Mouse (Mus musculus) stomach, postnatal 0 days (tissue): ENCODE measurements around the gene Ccdc13.
A peak's percentile ranks its signal among the peaks of the same experiment; 100 is the strongest.

Source experiments
- CTCF ChIP-seq: IDR thresholded peaks from 2 replicates; pipeline ENCODE4 v1.5.1; 2016; ENCODE audit warnings: antibody characterized with exemption, low read depth, mild to moderate bottlenecking, moderate library complexity
- EP300 ChIP-seq: optimal IDR thresholded peaks from 2 replicates; pipeline ENCODE3; 2016; ENCODE audit warnings: antibody characterized with exemption

DNA sequence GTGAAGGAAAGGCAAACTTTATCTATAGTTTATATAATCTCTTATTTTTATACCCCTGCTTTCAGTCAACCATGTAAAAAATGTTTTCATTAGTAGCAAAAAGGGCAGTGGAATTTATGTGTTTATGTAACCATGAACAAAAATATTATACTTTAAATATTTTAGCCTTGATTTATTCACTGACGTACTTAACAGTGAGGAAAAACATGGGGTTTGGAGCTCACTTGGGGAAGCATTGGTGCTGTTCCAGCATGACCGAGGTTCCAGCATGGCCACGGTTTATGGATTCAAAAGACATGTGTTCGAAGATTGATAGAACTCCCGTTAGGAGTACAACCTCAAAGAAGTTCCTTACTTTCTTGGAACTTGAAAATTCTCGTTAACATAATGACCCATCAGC lies 29.0 kb upstream of the Ccdc13 start:
- TF ChIP-seq CTCF (no peak), EP300 (peak; percentile 78)
